Mouse (Mus musculus): ENCODE data around the gene Itga11.

Itga11 gene

GRCm38 (mm10) chr9:62820829-62821228 lies 143.2 kb downstream of the Itga11 start:
- no peak for DNase-seq

- no peak for DNase-seq
These were observed 144.2 kb downstream of the Itga11 start for GRCm38 (mm10) chr9:62821811-62822210.

- DNase-seq, result no peak
These were observed 148.3 kb downstream of the Itga11 start for GRCm38 (mm10) chr9:62825791-62826393.

- no peak for DNase-seq
These were observed 148.8 kb downstream of the Itga11 start for GRCm38 (mm10) chr9:62826456-62826855.

- DNase-seq, result peak; percentile 39 to 47
These were observed 150.5 kb downstream of the Itga11 start for GRCm38 (mm10) chr9:62827939-62828652.

- DNase-seq, result peak; percentile 95 to 96
These were observed 151.0 kb downstream of the Itga11 start for GRCm38 (mm10) chr9:62828662-62829086.

- DNase-seq, result no peak
These were observed 152.3 kb downstream of the Itga11 start for GRCm38 (mm10) chr9:62829877-62830276.
